Mouse (Mus musculus) frontal cortex, adult 2 months (tissue): ENCODE data around the gene Kdm2b. TPM values are rescaled to one million over a fixed set of nuclear protein-coding genes. Genes with fewer than 3 reads are reported as not detected.

Experiments used
- polyA plus RNA-seq: library from polyadenylated mRNA; depleted of rRNA; stranded (reverse); fragments of >200 nt; gene quantifications from 2 replicates; pipeline ENCODE4 v1.2.3, GENCODE M21; 2012; rRNA removed

The Kdm2b gene
- polyA plus RNA-seq, 1 experiment, result 18.7 TPM

Other genes with a start within 250 kb of the Kdm2b start
- 193 and 204 TPM in 2 replicates for gene Camkk2, start 210.4 kb downstream of the Kdm2b start, polyA plus RNA-seq
- gene Anapc5, start 168.5 kb downstream of the Kdm2b start, polyA plus RNA-seq, result 399 and 447 TPM in 2 replicates
- gene Rnf34, start 139.8 kb downstream of the Kdm2b start, polyA plus RNA-seq, result 27.5 and 31.7 TPM in 2 replicates
- gene Orai1, start 25.3 kb upstream of the Kdm2b start, polyA plus RNA-seq, result 17.6 and 20.6 TPM in 2 replicates
- 0.13 TPM in 1 of 2 replicates, not detected in the other for gene Morn3, start 57.2 kb upstream of the Kdm2b start, polyA plus RNA-seq
- gene Tmem120b, start 78.6 kb upstream of the Kdm2b start, polyA plus RNA-seq, result 9.1 and 11.5 TPM in 2 replicates
- gene Rhof, start 142.9 kb upstream of the Kdm2b start, polyA plus RNA-seq, result 37.7 and 43.4 TPM in 2 replicates
- 12.7 and 13.1 TPM in 2 replicates for gene Setd1b, start 152.4 kb upstream of the Kdm2b start, polyA plus RNA-seq
- 26.3 and 30.2 TPM in 2 replicates for gene Psmd9, start 179.6 kb upstream of the Kdm2b start, polyA plus RNA-seq
- not detected in 2 replicates for gene Hpd, start 192.9 kb upstream of the Kdm2b start, polyA plus RNA-seq